Mouse (Mus musculus) E14TG2a.4 (cell line): ENCODE results near the gene Syt1.

Experiments used
- H3K27me3 ChIP-seq: 2 replicates; pipeline ENCODE4 v1.6.1; 2014; ENCODE audit warnings: low read length, control low read depth; ENCODE audit not compliant: insufficient read depth
- H3K36me3 ChIP-seq: 2 replicates; pipeline ENCODE4 v1.6.1; 2014; ENCODE audit warnings: low read length, control low read depth; ENCODE audit not compliant: insufficient read depth
- H3K4me1 ChIP-seq: replicated peaks from 2 replicates; pipeline ENCODE4 v1.6.1; 2014; ENCODE audit warnings: low read depth, low read length, control low read depth
- H3K4me3 ChIP-seq: replicated peaks from 2 replicates; pipeline ENCODE4 v1.5.1; 2014; ENCODE audit warnings: mild to moderate bottlenecking, low read length
- H3K9me3 ChIP-seq: 2 replicates; pipeline ENCODE4 v1.6.1; 2014; ENCODE audit warnings: low read length, control low read depth
- CTCF ChIP-seq: conservative IDR thresholded peaks from 2 replicates; pipeline ENCODE4 v1.5.1; 2014; ENCODE audit warnings: low read length
- NANOG ChIP-seq: IDR thresholded peaks from 2 replicates; pipeline ENCODE4 v1.6.1; 2014; ENCODE audit warnings: borderline replicate concordance, low read length, mixed read lengths
- POU5F1 ChIP-seq: IDR thresholded peaks from 2 replicates; pipeline ENCODE4 v1.6.1; 2014; ENCODE audit warnings: low read length, borderline replicate concordance

Syt1 gene

GRCm38 (mm10) chr10:108452421-108452820 lies 558.4 kb downstream of the Syt1 start:
- no peak for TF ChIP-seq NANOG
- no peak for TF ChIP-seq CTCF
- no peak for TF ChIP-seq POU5F1
- H3K4me1 ChIP-seq: peaks cover 18% of the 10 kb centered on the region
- peaks cover 9% of the 10 kb centered on the region for H3K27me3 ChIP-seq

GRCm38 (mm10) chr10:108451516-108451915 lies 559.3 kb downstream of the Syt1 start:
- no peak overlapping the region for H3K4me3 ChIP-seq
- peaks cover 22% of the 10 kb centered on the region for H3K4me1 ChIP-seq
- H3K36me3 ChIP-seq: no peaks in the 10 kb centered on the region
- H3K27me3 ChIP-seq: peaks cover 14% of the 10 kb centered on the region
- no peaks in the 10 kb centered on the region for H3K9me3 ChIP-seq
- TF ChIP-seq POU5F1: no peak
- no peak for TF ChIP-seq NANOG

More at GRCm38 (mm10) chr10:108452421-108452820, 558.4 kb downstream of the Syt1 start:
- Histone ChIP-seq H3K36me3 (no peaks in the 10 kb centered on the region), H3K4me3 (no peak overlapping the region), H3K9me3 (no peaks in the 10 kb centered on the region)

GRCm38 (mm10) chr10:108450401-108450800 lies 560.4 kb downstream of the Syt1 start:
- Histone ChIP-seq H3K27me3 (peaks cover 14% of the 10 kb centered on the region), H3K9me3 (no peaks in the 10 kb centered on the region), H3K4me1 (peaks cover 27% of the 10 kb centered on the region), H3K36me3 (no peaks in the 10 kb centered on the region), H3K4me3 (no peak overlapping the region)
- TF ChIP-seq POU5F1: no peak
- no peak for TF ChIP-seq CTCF
- no peak for TF ChIP-seq NANOG

GRCm38 (mm10) chr10:108448421-108448820 lies 562.4 kb downstream of the Syt1 start:
- TF ChIP-seq NANOG: no peak
- TF ChIP-seq POU5F1: no peak
- no peak for TF ChIP-seq CTCF
- Histone ChIP-seq H3K36me3 (no peaks in the 10 kb centered on the region), H3K27me3 (peaks cover 14% of the 10 kb centered on the region), H3K9me3 (no peaks in the 10 kb centered on the region), H3K4me3 (no peak overlapping the region), H3K4me1 (peaks cover 14% of the 10 kb centered on the region)
